Mouse (Mus musculus): ENCODE measurements around the gene Rimbp2.

DNA sequence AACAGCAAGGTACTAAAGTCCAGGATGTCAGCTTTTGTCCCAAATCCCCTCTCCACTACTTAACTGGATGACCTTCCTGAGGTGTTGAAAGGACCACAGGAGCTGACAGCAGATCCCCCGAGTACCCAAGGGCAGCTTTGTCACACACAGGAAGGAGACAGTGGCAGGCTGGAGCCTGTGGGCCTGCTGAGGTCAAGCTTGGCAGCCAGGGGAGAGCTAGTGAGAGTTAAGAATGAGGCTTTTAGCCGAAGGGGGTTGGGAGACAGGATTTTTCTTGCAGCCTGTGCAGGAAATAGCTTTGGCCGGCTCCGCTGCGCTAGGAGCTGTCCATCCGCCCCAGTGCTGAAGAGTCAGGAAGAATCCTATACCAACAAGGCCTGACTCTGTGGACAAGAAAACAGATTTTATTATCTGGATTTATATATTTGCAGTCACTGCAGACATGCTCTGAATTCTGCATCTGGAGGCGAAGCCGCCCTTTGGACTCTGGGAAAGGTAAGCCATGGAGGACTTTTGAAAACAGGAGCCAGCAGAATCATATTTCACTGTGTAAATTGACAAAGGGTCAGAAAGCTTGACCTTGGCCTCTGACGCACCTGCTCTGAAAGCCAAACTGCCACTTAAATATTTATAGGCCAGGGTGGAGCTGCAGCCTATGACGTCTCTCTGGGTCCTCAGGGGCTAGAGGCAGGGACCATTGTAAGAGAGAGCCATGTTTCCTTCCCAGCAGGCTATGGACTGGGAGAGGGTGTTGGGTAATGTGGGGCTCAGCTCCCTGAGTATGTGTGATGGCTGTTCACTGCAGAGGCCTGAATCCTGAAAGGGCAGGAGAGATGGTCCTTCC lies 35.9 kb downstream of the Rimbp2 start:
- no peak for TF ChIP-seq GATA1 (IDR thresholded peaks at IDR 0.05; ENCODE audit: low read length)
- TF ChIP-seq TAL1 (IDR thresholded peaks at IDR 0.05; ENCODE audit: low read length), result no peak
